Mouse (Mus musculus): Measurements from ENCODE around the gene Lmf1.

The Lmf1 gene

GRCm38 (mm10) chr17:25643517-25644294, 64.8 kb downstream of the Lmf1 start:
- no peak for DNase-seq

DNA sequence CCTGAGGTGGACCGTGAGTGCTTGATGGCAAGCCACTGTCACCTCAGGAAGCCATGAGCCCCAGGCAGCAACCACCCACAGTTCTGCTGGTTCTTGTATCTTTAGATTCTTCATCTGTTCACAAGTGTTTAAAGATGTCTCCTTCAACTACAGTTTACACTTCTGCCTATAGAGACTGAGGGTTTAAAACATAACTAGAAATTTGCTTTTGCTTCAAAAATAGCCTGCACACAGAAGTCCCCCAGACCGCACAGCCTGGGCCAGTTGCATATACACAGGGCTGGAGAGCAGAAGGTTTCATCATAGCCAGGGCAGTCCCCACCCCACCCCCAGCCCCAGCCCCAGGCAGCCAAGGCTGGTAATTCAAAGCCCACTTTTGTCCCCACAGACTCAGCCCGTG, 65.9 kb downstream of the Lmf1 start:
- no peak for DNase-seq

GRCm38 (mm10) chr17:25645661-25646060, 66.8 kb downstream of the Lmf1 start:
- no peak for DNase-seq

- DNase-seq = no peak
These were observed 69.0 kb downstream of the Lmf1 start for GRCm38 (mm10) chr17:25647901-25648300.

GRCm38 (mm10) chr17:25648678-25649216, 69.9 kb downstream of the Lmf1 start:
- DNase-seq = no peak

- DNase-seq = no peak
These were observed 71.8 kb downstream of the Lmf1 start for GRCm38 (mm10) chr17:25650726-25651125.

DNA sequence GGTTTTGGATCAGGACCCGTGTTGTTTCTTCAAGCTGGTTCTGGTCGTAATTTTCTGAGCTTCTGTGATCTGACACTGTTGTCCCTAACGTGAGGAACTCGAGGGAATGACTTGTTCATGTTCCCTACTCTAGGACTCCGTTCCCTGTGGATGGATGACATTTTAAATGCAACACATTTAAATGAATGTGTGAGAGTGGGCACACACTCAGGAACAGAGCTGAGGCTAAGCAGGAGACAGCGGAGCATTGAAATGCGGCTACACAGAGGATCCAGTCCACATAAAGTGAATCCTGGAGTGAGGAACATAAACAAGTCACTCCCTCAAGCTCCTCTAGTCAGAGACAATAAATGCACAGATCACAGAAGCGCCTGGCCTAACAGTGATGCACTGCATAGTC, 73.4 kb downstream of the Lmf1 start:
- DNase-seq = no peak

- DNase-seq = no peak
These were observed 77.4 kb downstream of the Lmf1 start for GRCm38 (mm10) chr17:25656142-25656825.

- no peak for DNase-seq
These were observed 77.9 kb downstream of the Lmf1 start for GRCm38 (mm10) chr17:25656826-25657189.

DNA sequence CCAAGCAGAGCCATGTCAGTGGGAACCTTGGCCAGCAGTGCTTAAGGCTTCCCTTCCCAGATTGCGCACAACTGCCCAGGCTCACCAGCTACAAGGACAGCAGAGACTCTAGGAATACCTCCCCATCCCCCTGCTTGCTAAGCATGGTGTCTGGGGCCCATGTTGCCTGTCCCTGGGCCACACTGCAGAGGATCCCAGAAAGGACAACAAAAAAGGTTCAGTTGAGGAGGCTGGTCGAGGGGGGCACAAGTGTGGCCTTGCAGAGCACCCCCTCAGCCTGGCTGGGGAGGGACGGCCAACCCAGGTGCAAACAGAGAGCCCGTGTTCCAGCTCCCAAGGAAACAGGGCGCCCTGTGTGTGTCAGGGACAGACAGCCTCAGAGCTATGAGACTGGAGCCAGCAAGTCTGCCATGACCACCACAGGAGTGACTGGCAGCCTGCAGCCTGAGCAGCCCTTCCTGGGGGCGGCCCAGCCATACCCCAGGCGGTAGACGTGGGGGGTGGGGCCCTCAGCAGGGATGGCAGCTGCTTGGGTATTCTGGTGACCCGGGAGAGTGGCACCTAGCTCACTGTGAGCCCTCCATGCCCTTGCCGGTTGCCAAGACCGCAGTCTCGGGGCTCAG, 84.4 kb downstream of the Lmf1 start:
- no peak for DNase-seq

DNA sequence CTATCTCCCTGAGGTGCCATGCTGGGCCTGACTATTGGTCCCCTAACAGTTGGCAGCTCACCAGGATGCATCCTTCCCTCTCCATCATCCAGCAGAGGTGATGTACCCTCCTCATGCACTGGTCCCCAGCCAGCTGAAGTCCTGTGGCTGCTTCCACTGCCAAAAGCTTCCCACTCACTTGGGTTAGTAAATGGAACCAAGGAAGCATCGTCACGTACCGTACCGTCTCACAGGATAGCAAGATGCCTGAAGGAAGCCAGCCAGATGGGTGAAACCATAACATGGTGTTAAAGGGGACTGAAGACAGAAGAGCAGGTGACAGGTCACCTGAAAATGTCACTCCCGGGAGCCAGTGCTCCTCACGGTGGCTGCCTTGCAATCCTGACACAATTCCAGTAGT, 86.6 kb downstream of the Lmf1 start:
- no peak for DNase-seq

GRCm38 (mm10) chr17:25665891-25666290, 87.0 kb downstream of the Lmf1 start:
- no peak for DNase-seq

- DNase-seq = no peak
These were observed 89.7 kb downstream of the Lmf1 start for GRCm38 (mm10) chr17:25668481-25669055.

GRCm38 (mm10) chr17:25672982-25673381, 94.1 kb downstream of the Lmf1 start:
- DNase-seq = no peak

- no peak for DNase-seq
These were observed 99.1 kb downstream of the Lmf1 start for GRCm38 (mm10) chr17:25677969-25678368.

- no peak for DNase-seq
These were observed 100.9 kb downstream of the Lmf1 start for GRCm38 (mm10) chr17:25679818-25680217.

DNA sequence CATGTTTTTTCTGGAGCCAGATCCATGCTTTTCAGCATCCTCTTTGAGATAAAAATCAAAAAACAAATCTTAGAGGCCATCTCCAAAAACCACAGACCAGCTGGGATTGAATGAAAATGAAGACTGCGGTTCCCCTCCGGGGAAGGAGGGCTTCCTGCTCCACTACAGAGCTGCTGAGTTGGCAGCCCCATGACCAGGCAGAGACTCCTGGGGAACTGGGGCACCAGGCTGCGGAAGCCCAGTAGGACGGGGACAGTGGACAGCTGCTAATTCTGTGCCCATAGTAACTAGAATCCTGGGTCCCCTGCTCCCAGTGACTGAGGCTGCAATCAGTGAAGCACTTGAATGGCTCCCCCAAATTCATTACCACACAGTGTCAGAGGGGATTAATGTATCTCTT, 102.8 kb downstream of the Lmf1 start:
- DNase-seq = no peak

- no peak for DNase-seq
These were observed 107.4 kb downstream of the Lmf1 start for GRCm38 (mm10) chr17:25686323-25686722.

GRCm38 (mm10) chr17:25688922-25689321, 110.0 kb downstream of the Lmf1 start:
- DNase-seq = no peak

DNA sequence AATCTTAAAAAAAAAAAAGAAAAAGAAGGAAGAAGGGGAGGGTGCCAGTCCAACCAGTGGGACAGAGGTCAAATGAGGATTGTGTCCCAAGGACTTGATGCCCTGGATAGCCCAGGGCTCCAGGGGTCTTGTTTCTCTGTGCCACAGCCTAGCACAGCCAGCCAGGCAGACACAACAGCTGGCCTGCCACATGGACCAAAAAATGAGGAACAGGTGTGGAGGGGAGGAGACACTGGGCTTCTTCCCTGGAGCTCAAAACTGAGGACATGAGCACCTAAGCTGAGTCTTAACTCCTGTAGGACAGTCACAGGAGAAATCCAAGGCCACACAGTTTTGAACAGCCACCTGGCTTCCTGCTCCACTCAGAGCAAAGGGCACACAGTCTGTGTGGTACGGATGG, 117.4 kb downstream of the Lmf1 start:
- no peak for DNase-seq

GRCm38 (mm10) chr17:25698446-25698845, 119.6 kb downstream of the Lmf1 start:
- DNase-seq = peak; percentile 84

DNA sequence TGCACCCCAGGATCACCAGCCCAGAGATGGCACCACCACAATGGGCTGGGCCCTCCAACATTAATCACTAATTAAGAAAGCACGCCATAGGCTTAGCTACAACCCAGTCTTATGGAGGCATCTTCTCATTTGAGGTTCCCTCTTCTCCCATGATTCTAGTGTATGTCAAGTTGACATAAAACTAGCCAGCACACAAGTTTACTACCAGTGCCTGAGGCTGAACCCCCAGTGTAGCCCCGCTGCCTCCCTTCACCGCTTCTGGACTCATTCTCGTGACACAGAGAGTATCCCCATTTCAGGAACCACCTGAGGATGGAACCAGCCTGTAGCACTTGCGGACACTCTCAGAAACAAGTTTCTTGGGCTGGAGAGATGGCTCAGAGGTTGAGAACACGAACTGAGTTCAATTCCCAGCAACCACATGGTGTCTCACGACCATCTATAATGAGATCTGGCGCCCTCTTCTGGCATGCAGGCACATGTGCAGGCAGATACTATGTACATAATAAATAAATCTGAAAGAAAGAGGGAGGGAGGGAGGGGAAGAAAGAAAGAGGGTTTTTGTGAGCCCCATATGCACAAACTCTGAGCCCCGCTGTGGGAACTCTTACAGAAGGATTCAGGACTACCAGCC, 122.1 kb downstream of the Lmf1 start:
- DNase-seq = no peak

DNA sequence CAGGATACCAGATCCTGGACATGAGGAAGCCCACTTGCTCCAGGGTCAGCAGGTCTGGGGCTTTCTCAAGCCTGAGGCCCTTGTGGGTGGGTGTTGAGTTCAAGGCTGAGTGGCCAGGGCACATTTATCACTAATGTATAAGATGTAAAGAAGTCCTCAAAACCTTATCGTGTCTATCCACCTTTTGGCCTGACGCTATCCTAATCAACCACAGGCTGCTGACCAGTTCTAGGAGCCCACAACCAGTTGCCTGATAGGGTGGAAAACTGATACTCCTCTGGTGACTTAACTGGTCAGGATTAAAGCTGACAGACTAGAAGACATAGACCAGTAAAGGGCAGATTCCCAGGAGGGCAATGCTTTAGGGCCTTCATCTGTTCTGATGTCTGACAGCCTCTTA, 131.1 kb downstream of the Lmf1 start:
- no peak for DNase-seq
